Mouse (Mus musculus) G1E-ER4 (cell line): ENCODE data around the gene Nemp1. TPM values are rescaled to one million over a fixed set of nuclear protein-coding genes. Genes with fewer than 3 reads are reported as not detected.

Experiments
- GATA1 ChIP-seq: IDR thresholded peaks from one replicate; pipeline ENCODE4 v1.8.0; 2012; ENCODE audit warnings: low read length, inconsistent platforms
- polyA plus RNA-seq: library from polyadenylated mRNA; stranded (reverse); fragments of >175 nt; gene quantifications from 2 replicates; pipeline ENCODE4 v1.2.3, GENCODE M21; 2012

Gene Nemp1
- polyA plus RNA-seq, 1 experiment, result 8.0 TPM

- no peak for TF ChIP-seq GATA1
Observed at GRCm38 (mm10) chr10:127725136-127725535, 58.4 kb downstream of the Nemp1 start.

GRCm38 (mm10) chr10:127728437-127728836 is 61.7 kb downstream of the Nemp1 start:
- TF ChIP-seq GATA1, result no peak

DNA sequence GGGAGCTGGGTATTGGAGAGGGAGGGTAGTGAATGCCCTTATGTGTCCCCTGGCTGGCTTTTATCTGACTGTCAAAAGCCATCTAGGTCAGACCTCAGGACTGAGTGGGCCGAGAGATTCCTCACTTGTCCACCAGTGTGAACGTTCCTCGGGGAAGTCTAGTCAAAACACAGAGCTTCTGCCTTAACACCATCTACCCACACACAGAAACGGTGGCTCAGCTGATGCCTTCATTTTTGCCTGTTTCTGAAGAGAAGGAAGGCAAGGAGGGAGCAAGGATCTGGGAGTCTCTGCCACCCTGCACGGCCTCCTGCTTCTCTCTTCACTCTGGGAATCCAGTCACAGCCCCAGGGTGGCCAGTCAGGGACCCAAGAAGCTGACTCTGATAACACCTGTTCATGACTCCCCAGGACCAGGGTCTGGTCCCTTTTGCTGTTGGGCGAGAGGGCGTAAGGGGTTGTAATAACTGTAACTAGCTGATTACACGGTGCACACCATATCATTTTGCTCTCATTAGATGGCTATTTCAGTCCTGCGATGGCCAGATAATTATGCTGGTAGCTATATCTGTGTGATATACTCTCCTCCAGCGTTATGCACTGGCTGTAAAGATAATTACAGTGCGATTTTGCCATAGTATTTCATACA is 63.7 kb downstream of the Nemp1 start:
- TF ChIP-seq GATA1, result peak; percentile 56

GRCm38 (mm10) chr10:127730933-127731310 is 64.2 kb downstream of the Nemp1 start:
- no peak for TF ChIP-seq GATA1

DNA sequence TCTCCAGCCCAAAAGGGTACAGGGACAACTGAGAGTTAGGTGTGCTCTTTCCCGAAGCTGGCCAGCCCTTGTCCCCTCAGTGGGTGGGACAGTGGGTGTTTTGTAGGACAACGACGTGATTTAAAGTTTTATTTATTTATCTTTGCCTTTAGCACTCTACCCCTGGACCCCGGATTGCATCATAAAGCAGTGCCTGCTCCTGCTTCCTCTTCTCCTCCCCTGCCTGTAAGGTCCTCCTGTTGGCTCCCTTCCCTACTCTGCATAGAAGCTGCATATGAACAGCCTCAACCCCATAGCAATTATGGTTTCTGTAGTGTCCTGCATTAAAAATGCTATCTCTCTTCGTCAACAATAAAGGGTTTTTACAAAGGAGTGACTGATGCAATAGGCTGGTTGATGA is 64.7 kb downstream of the Nemp1 start:
- no peak for TF ChIP-seq GATA1

- no peak for TF ChIP-seq GATA1
Observed at GRCm38 (mm10) chr10:127734434-127734833, 67.7 kb downstream of the Nemp1 start.

DNA sequence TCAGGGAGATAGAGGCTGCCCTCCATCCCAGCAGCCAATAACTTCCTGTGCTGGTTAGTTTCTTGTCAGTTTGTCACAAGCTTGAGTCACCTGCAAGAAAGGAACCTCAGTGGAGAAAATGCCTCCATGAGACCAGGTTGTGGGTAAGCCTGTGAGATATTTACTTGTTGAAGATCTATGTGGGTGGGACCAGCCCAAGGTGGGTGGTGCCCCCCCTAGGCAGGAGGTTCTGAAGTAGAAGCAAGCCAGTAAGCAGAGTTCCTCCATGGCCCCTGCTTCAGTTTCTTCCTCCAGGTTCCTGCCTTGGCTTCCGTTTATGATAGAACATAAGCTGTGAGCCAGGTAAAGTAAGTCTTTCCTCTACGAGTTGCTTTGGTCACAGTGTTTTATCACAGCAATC is 69.6 kb downstream of the Nemp1 start:
- no peak for TF ChIP-seq GATA1

DNA sequence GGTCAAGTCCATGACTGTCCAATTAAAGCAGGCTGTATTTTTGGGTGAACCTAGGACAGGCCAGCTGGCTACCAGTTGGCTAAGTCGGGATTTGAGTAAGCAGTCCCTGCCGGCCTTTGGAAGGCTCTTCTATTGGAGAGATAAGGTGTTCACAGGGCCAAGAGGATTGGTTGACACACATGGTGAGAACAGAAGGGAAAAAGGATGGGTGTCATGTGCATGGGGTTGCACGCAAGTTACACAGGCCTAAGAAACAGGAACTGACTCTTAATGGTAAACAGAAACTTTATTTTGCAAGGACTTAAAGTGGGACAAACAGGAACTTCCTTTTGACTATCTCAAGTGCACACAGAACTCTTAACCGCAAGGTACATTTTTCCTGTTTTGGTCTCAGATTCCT is 70.2 kb downstream of the Nemp1 start:
- no peak for TF ChIP-seq GATA1

- no peak for TF ChIP-seq GATA1
Observed at GRCm38 (mm10) chr10:127737552-127737951, 70.9 kb downstream of the Nemp1 start.

DNA sequence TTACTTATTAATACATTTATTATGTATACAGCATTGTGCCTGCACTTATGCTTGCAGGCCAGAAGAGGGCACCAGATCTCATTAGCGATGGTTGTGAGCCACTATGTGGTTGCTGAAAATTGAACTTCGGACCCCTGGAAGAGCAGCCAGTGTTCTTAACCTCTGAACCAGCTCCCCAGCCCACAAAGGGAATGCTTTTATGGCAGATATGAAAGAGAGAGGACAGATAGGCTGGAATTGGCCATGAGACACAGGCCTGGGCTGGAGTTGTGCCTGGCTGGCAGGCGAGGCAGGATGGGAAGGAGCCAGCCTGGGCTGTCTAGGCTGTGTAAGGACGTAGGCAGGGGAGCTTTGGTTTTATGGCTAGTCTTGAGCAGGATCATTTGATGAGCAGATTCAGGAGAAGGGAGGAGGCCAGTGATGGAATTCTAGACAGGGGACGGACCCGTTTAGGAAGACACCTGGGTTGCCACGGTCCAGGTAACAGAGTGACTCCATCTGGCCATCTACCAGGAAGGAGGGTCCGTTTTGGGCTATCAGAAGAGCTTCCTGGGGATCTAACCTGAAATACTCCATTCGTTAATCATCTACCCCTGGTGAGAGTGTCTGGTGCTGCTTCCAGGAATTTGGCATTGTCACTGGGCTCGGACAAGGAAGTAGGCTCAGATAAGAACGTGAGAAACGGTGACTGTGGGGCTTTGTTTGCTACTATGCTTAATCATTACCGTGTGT is 71.6 kb downstream of the Nemp1 start:
- TF ChIP-seq GATA1, result no peak

GRCm38 (mm10) chr10:127739083-127739660 is 72.5 kb downstream of the Nemp1 start, which contains the start of gene Zbtb39:
Zbtb39 (plus strand) TSS chr10:127739538.
- no peak for TF ChIP-seq GATA1

DNA sequence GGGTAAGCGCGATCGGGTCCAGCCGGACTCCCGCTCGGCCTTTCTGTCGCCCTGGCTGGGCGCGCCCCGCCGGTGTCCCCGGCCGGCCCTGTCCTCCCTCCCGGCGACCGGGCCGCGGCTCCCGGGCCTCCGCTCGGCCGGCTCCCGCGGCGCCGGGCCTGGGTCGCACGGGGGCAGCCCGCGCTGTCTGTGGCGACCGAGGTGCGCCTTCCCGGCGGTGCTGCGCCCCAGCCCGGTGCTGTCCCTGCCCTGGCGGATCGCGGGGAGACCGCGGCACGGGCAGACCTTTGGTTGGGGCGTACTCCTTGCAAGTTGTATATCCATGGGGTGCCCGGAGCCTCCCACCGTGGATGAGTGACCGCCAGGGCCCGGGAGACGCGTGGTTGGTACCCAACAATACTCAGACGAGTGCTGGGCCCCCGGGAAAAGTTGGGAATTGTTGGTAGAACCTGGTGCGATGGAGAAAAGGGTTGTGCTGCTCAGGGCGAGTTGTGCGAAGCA is 73.0 kb downstream of the Nemp1 start:
- no peak for TF ChIP-seq GATA1

DNA sequence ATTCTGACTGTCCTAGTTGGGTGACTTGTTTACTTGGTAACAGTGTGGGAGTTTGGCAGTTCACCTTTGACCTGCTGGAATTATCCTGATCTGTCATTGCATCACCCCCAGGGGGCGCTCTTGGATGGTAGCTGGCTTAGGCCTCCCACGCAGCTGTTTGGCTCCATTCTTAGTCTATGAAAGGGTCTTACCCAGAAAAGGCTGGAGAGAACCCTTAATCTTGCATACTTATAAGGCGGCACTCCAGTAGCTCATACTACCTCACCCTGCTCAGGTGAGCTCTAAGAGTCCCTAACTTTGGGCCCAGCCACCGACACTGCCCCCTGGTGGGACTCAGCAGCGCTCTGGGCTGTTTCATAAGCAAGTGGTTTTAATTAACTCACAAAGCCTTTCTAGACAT is 78.0 kb downstream of the Nemp1 start:
- TF ChIP-seq GATA1, result no peak

DNA sequence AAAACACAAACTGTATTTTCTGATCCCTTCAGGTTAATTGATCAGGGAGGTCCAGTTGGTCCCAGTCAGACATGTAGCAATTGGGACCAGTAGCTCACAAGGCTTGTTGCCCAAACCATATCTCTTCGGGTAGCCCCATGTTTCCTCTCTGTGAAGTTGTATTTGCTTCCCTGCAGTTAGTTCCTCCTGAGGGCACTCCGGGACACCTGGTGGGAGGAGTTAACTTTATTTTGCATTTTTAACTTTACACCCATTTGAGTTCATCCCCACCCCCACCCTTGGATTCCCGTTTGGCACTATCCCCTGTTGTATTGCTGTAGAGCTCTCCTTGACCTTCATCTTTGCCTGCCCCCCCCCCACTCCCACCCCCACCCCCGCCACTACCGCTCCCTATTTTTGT is 79.2 kb downstream of the Nemp1 start:
- no peak for TF ChIP-seq GATA1

DNA sequence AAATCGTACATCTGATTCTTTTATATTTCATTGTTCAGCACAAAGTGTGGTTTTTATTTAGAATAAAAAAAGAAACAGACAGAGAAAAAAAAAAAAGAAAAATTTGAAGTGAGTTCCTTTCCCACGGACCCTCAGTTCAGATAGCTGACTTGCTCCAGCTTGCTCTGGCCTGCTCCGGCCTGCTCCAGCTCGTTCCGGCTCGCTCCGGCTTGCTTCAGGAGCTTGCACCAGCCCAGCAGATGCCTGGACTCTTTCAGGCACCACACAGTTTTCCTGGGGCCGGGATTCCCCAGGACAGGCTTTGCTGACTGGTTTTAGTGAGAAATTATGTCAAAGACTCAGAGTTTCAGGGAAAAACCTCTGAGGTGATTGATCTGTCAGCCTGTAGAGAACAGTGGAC is 80.6 kb downstream of the Nemp1 start:
- TF ChIP-seq GATA1, result no peak

GRCm38 (mm10) chr10:127748847-127749612 is 82.3 kb downstream of the Nemp1 start:
- TF ChIP-seq GATA1, result no peak
